Mouse (Mus musculus): ENCODE results near the gene Ndufaf8.

GRCm38 (mm10) chr11:120064668-120065040 is 34.1 kb upstream of the Ndufaf8 start:
- TF ChIP-seq CTCF (IDR thresholded peaks at IDR 0.05; ENCODE audit: borderline replicate concordance, insufficient read depth, low read depth, low read length): no peak
- TF ChIP-seq POLR2A (IDR thresholded peaks at IDR 0.05; ENCODE audit: borderline replicate concordance, insufficient read depth, low read length): no peak
